Mouse (Mus musculus) liver, embryonic 11.5 days (tissue): ENCODE data around the gene Naglu. TPM values are rescaled to one million over a fixed set of nuclear protein-coding genes. Genes with fewer than 3 reads are reported as not detected.

Source experiments
- ATAC-seq: fragments of 200-750 bp; cut with Nextera tagmentation; replicated peaks from 2 replicates; pipeline ENCODE4 v1.8.0; 2017; ENCODE audit warnings: moderate number of reproducible peaks, mild to moderate bottlenecking, moderate TSS enrichment, moderate library complexity; ENCODE audit not compliant: low FRiP score
- DNase-seq: peaks from one replicate; pipeline ENCODE4 v3.0.0-alpha.2; 2017; ENCODE audit warnings: low spot score
- H3K27ac ChIP-seq: fragments of 300-500 bp; sonication (generic); 2 replicates; pipeline ENCODE4 v1.5.1; 2014; ENCODE audit warnings: mild to moderate bottlenecking, low read depth, low read length, control low read depth
- H3K27me3 ChIP-seq: fragments of 300-500 bp; sonication (generic); replicated peaks from 2 replicates; pipeline ENCODE4 v1.6.1; 2014; ENCODE audit warnings: low read length, mixed read lengths; ENCODE audit not compliant: control insufficient read depth, insufficient read depth
- H3K36me3 ChIP-seq: fragments of 300-500 bp; sonication (generic); 2 replicates; pipeline ENCODE4 v1.6.1; 2014; ENCODE audit warnings: mild to moderate bottlenecking, low read length, moderate library complexity, mixed read lengths; ENCODE audit not compliant: control insufficient read depth, insufficient read depth
- H3K4me1 ChIP-seq: fragments of 300-500 bp; sonication (generic); replicated peaks from 2 replicates; pipeline ENCODE4 v1.6.1; 2014; ENCODE audit warnings: low read length, mixed read lengths; ENCODE audit not compliant: control insufficient read depth, insufficient read depth
- H3K4me2 ChIP-seq: fragments of 300-500 bp; sonication (generic); 2 replicates; pipeline ENCODE4 v1.6.1; 2014; ENCODE audit warnings: mild to moderate bottlenecking, control low read depth, moderate library complexity
- H3K4me3 ChIP-seq: fragments of 300-500 bp; sonication (generic); 2 replicates; pipeline ENCODE4 v1.5.1; 2014; ENCODE audit warnings: low read depth, low read length, control low read depth
- H3K9ac ChIP-seq: fragments of 300-500 bp; sonication (generic); 2 replicates; pipeline ENCODE4 v1.6.1; 2014; ENCODE audit warnings: low read depth, low read length, control low read depth
- H3K9me3 ChIP-seq: fragments of 300-500 bp; sonication (generic); 2 replicates; pipeline ENCODE4 v1.6.1; 2016; ENCODE audit warnings: low read length, inconsistent platforms, mixed read lengths; ENCODE audit not compliant: control insufficient read depth
- WGBS: fragments of 180-500 bp; shearing (Covaris S2); extraction: QIAGEN DNeasy Blood & Tissue Kit; methylation state at CpG from one replicate; pipeline ENCODE4 v1.1.7; 2014; 5-methylcytosine and 5-hydroxymethylcytosine counted together
- polyA plus RNA-seq: library from polyadenylated mRNA; unstranded; fragments of >200 nt; fragmentation: Nextera tagmentation; extraction: Ambion mirVana; gene quantifications from 2 replicates; pipeline ENCODE4 v1.2.1, GENCODE M21; 2014

Naglu gene
- polyA plus RNA-seq, 1 experiment from 2014 or later, result 8.0 TPM

DNA sequence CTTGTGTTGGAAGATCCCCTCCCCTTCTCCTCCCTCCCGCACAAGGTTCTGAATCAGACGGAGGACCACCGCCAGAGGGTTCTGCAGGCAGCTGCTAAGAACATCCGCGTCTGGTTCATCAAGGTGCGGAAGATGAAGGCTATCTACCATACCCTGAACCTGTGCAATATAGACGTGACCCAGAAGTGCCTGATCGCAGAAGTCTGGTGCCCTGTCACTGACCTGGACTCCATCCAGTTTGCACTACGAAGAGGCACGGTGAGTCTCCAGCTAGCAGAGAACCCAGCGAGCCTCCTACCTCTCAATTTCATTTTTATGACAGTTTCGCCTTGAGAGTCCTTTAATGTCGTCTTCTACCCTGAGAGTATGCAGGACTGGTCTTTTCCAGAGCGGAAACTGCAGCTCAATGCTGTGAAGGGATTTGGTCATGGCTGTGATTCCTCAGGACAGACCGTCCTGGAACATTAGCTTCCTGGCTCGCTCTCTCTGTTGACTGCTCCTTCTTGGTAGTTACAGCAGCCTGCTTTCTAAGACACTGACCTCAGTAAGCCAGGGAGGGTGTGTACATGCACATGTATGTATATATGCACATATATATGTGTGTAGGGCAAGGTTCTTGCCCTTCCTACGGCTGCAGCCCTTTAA lies 35.8 kb upstream of the Naglu start:
- H3K4me3 ChIP-seq, result no peak overlapping the region
- ATAC-seq (no peak), DNase-seq (no peak)
- 95% methylated on average over 17 of the region's 17 CpGs for WGBS
- peaks cover 54% of the 10 kb centered on the region for H3K36me3 ChIP-seq
- H3K27me3 ChIP-seq, result no peaks in the 10 kb centered on the region
- H3K4me1 ChIP-seq, result 0 out of 2 replicates have a peak, but pooled peaks cover 5% of the 10 kb centered on the region
- no peaks in the 10 kb centered on the region for H3K9me3 ChIP-seq
- H3K4me2 ChIP-seq, result no peak overlapping the region
- H3K27ac ChIP-seq, result no peak overlapping the region
- H3K9ac ChIP-seq, result no peak overlapping the region

DNA sequence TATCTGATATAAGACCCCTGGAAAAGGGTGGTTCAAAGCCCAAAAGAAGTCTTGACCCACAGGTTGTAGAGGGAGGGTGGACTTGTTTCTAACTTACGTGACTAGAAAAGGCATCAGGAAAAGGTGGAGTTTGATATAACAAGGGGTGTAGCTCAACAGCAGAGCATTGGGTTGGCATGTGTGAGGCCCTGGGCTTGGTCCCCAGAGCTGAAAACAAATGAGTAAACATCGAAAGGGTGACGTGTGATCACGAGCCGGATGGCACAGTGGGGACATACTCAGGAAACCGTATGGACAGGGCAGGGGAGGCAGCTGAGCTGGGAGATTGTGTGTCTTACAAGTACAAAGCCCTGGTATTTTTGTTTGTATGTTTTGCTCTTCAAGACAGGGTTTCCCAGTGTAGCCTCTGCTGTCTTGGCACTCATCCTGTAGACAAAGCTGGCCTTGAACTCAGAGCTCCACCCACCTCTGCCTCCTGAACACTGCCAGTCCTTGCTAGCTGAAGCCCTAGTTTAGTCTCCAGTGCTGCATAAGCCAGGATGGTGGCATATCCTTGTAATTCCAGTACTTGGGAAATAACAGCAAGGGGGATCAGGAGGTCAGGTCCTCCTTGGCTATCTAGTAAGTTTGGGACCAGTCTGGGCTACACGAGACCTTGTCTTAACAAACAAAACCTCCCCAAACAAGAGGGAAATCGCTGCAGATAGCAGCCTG lies 35.0 kb upstream of the Naglu start:
- Histone ChIP-seq H3K4me2 (no peak overlapping the region), H3K9ac (no peak overlapping the region), H3K9me3 (no peaks in the 10 kb centered on the region), H3K27ac (no peak overlapping the region), H3K36me3 (peaks cover 57% of the 10 kb centered on the region), H3K4me1 (0 out of 2 replicates have a peak, but pooled peaks cover 5% of the 10 kb centered on the region), H3K4me3 (no peak overlapping the region), H3K27me3 (no peaks in the 10 kb centered on the region)
- WGBS, result 93% methylated on average over 8 of the region's 8 CpGs
- ATAC-seq (no peak), DNase-seq (no peak)

- Histone ChIP-seq H3K4me3 (no peak overlapping the region), H3K4me1 (0 out of 2 replicates have a peak, but pooled peaks cover 2% of the 10 kb centered on the region), H3K9me3 (no peaks in the 10 kb centered on the region), H3K9ac (no peak overlapping the region), H3K4me2 (no peak overlapping the region), H3K27ac (no peak overlapping the region), H3K36me3 (peaks cover 59% of the 10 kb centered on the region), H3K27me3 (no peaks in the 10 kb centered on the region)
- DNase-seq (no peak), ATAC-seq (no peak)
- 92% methylated on average over 4 of the region's 4 CpGs for WGBS
Observed at GRCm38 (mm10) chr11:101035328-101035695, 34.5 kb upstream of the Naglu start.

DNA sequence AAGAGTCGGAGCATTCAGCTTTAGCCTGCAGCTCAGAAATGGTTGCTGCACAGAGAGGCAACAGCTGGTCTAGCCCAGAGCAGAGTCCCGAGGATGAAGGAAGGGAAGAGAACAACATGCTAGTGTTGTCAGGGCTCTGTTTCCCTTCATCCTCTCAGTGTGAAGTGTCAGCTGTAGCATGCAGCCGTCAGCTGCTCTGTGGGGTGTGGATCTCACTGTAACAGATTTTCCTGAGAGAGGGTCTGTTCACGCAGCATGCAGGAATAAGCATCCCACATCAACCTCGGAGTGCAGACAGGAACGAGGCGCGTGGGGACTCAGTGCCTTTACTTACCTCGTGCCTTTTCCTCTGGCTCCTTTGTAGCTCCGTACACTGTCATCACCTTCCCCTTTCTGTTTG lies 32.0 kb upstream of the Naglu start:
- 91% methylated on average over 10 of the region's 10 CpGs for WGBS
- H3K27me3 ChIP-seq, result no peaks in the 10 kb centered on the region
- DNase-seq (no peak), ATAC-seq (no peak)
- no peaks in the 10 kb centered on the region for H3K9me3 ChIP-seq
- H3K9ac ChIP-seq, result no peak overlapping the region
- H3K4me1 ChIP-seq, result no peaks in the 10 kb centered on the region
- H3K4me2 ChIP-seq, result no peak overlapping the region
- peaks cover 53% of the 10 kb centered on the region for H3K36me3 ChIP-seq
- no peak overlapping the region for H3K27ac ChIP-seq
- no peak overlapping the region for H3K4me3 ChIP-seq

GRCm38 (mm10) chr11:101045826-101046225 lies 24.0 kb upstream of the Naglu start:
- H3K36me3 ChIP-seq, result peaks cover 47% of the 10 kb centered on the region
- no peak overlapping the region for H3K9ac ChIP-seq
- no peak overlapping the region for H3K4me3 ChIP-seq
- no peak overlapping the region for H3K27ac ChIP-seq
- H3K4me2 ChIP-seq, result no peak overlapping the region
- no peaks in the 10 kb centered on the region for H3K9me3 ChIP-seq
- peaks cover 5% of the 10 kb centered on the region; the same call in 1 of the 2 replicates for H3K4me1 ChIP-seq
- H3K27me3 ChIP-seq, result no peaks in the 10 kb centered on the region
- WGBS, result 94% methylated on average over 4 of the region's 4 CpGs
- DNase-seq (no peak), ATAC-seq (no peak)

DNA sequence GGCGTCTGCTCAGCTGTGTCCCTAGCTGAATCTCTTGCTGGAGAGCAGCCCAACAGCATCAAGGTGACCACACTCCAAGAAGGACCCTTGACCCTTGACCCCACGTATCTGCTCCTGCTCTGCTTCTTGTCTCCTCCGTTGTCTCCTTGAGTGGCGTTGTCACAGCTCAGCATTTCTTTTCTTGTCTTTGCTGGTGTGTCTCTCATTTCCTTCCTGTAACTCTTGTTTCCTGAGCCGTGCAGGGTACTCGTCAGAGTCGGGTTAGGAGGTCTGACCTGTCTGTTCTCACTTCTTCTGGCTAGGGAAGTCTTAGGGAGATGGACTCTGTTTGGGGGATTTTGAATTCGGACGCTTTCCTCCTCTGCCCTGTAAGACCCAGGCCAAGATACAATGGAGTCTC lies 23.4 kb upstream of the Naglu start:
- WGBS, result 44% methylated on average over 9 of the region's 9 CpGs
- H3K4me3 ChIP-seq, result no peak overlapping the region
- H3K9me3 ChIP-seq, result no peaks in the 10 kb centered on the region
- no peak overlapping the region for H3K4me2 ChIP-seq
- peaks cover 50% of the 10 kb centered on the region for H3K36me3 ChIP-seq
- H3K27me3 ChIP-seq, result no peaks in the 10 kb centered on the region
- H3K27ac ChIP-seq, result no peak overlapping the region; the same call in 1 of the 2 replicates
- DNase-seq, result no peak
- ATAC-seq, result no peak
- no peak overlapping the region for H3K9ac ChIP-seq
- peaks cover 5% of the 10 kb centered on the region; the same call in 1 of the 2 replicates for H3K4me1 ChIP-seq

GRCm38 (mm10) chr11:101047502-101047901 lies 22.3 kb upstream of the Naglu start:
- Histone ChIP-seq H3K9ac (no peak overlapping the region), H3K4me2 (no peak overlapping the region), H3K9me3 (no peaks in the 10 kb centered on the region), H3K4me1 (peaks cover 5% of the 10 kb centered on the region; the same call in 1 of the 2 replicates), H3K27ac (no peak overlapping the region), H3K36me3 (peaks cover 44% of the 10 kb centered on the region), H3K4me3 (no peak overlapping the region), H3K27me3 (no peaks in the 10 kb centered on the region)
- DNase-seq (no peak), ATAC-seq (no peak)
- 63% methylated on average over 3 of the region's 3 CpGs for WGBS

DNA sequence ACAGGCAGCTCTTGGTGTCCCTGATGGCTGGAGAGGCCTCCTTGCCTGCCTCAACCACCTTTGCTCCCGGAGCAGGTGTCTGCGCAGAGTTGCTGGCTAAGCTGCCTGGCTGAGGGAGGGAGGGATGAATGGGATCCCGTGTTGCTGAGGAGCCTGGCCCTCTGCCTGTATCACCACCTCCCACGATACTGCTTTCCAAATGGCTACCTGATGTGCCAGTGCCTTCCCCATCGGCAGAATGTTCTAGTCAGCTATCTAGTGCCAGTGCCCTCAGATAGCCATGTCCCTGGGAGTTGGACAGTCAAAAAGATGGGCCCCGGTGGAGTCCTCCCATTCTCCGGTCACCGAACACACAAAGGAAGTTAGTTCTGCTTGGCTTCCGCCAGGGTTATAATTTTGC lies 19.5 kb upstream of the Naglu start:
- Histone ChIP-seq H3K9ac (no peak overlapping the region), H3K4me2 (no peak overlapping the region), H3K4me1 (peaks cover 5% of the 10 kb centered on the region), H3K9me3 (no peaks in the 10 kb centered on the region), H3K27ac (no peak overlapping the region), H3K4me3 (no peak overlapping the region), H3K36me3 (peaks cover 35% of the 10 kb centered on the region), H3K27me3 (no peaks in the 10 kb centered on the region)
- DNase-seq (no peak), ATAC-seq (no peak)
- WGBS, result 92% methylated on average over 9 of the region's 9 CpGs

- ATAC-seq (no peak), DNase-seq (no peak)
- no peaks in the 10 kb centered on the region for H3K27me3 ChIP-seq
- H3K4me1 ChIP-seq, result peaks cover 8% of the 10 kb centered on the region
- WGBS, result 84% methylated on average over 6 of the region's 6 CpGs
- peaks cover 34% of the 10 kb centered on the region for H3K36me3 ChIP-seq
- H3K9me3 ChIP-seq, result no peaks in the 10 kb centered on the region
- no peak overlapping the region for H3K27ac ChIP-seq
- H3K9ac ChIP-seq, result no peak overlapping the region
- no peak overlapping the region for H3K4me2 ChIP-seq
- H3K4me3 ChIP-seq, result no peak overlapping the region
Observed at GRCm38 (mm10) chr11:101051051-101051493, 18.7 kb upstream of the Naglu start.
